In the genomic region with DNA sequence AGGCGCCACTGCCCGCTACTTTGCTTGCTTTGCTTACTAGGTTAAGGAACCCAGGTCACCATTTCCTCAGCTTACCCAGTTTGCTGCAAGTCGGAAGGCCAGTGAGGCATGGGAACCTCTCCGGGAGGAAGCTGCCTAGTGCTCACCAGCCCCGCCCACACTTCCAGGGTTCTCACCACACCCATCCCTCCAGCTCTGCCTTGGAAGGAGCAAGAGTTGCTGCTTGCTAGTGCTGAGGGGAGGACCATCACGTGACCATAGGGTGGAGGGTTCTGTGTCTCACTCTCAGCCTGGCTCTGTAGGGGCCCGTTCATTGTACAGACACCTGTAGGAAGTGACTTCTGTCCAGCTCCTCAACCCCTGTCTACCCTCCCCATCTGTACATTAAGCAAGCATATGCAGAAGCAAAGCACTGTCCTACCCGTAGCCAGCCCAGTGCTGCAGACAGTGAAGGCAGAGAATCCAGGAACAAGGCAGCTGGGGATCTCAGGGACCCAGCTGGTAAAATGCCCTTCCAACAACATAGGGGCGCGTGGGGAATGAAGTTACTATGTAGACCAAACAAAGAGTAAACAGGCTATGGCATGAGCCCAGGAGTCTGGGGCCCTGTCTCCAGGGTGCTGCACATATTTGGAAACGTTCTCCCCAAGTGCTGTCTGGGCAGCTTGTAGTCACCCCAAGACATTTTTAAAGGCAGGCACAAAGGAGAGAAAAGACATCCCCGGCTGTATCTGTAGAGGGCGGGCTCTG, we compare ENCODE assay signal across 11 mouse cellular contexts. TPM values are rescaled to one million over a fixed set of nuclear protein-coding genes. Genes with fewer than 3 reads are reported as not detected.
DNase-seq lines count a peak whose midpoint lies in the region; ATAC-seq lines count a peak whose summit lies in the region.
"Had no signal": no experiment of that assay in that cellular context is flagged by ENCODE, and none has a peak within 500 bp of the region (broad histone marks: within the 10 kb centered on the region; RNA-seq: fewer than 3 reads in every experiment).

No protein-coding gene starts in this region.

- no peaks in the 10 kb centered on the region for H3K36me3 ChIP-seq in forebrain, embryonic 16.5 days (ENCODE audit: control insufficient read depth, insufficient read depth)
- H3K36me3 ChIP-seq in forebrain, embryonic 12.5 days (replicated peaks): peaks cover 2% of the 10 kb centered on the region; the same call in 1 of the 2 replicates
- peaks cover 8% of the 10 kb centered on the region for H3K36me3 ChIP-seq in midbrain, embryonic 13.5 days
- H3K36me3 ChIP-seq in midbrain, embryonic 16.5 days (ENCODE audit: control insufficient read depth, insufficient read depth, low read length): no peaks in the 10 kb centered on the region
- H3K36me3 ChIP-seq in stomach, embryonic 15.5 days: no peaks in the 10 kb centered on the region
- H3K36me3 ChIP-seq in kidney, embryonic 14.5 days (ENCODE audit: control insufficient read depth, insufficient read depth, low read length): no peaks in the 10 kb centered on the region; the same call in 1 of the 2 replicates

- no peaks in the 10 kb centered on the region for H3K9me3 ChIP-seq in forebrain, embryonic 16.5 days (ENCODE audit: control insufficient read depth, low read length)
- no peaks in the 10 kb centered on the region for H3K9me3 ChIP-seq in forebrain, embryonic 12.5 days
- H3K9me3 ChIP-seq in midbrain, embryonic 13.5 days: no peaks in the 10 kb centered on the region
- H3K9me3 ChIP-seq in midbrain, embryonic 16.5 days (replicated peaks; ENCODE audit: control insufficient read depth, low read length, poor library complexity, severe bottlenecking): no peaks in the 10 kb centered on the region
- H3K9me3 ChIP-seq in stomach, embryonic 15.5 days: no peaks in the 10 kb centered on the region
- no peaks in the 10 kb centered on the region for H3K9me3 ChIP-seq in kidney, embryonic 14.5 days (ENCODE audit: control insufficient read depth, low read length)

- 78% methylated on average over 13 of the region's 13 CpGs for WGBS in forebrain, embryonic 16.5 days
- WGBS in forebrain, embryonic 12.5 days: 82% methylated on average over 13 of the region's 13 CpGs
- WGBS in midbrain, embryonic 13.5 days: 83% methylated on average over 13 of the region's 13 CpGs
- WGBS in midbrain, embryonic 16.5 days: 87% methylated on average over 13 of the region's 13 CpGs
- WGBS in large intestine, adult 2 months: 40% methylated on average over 13 of the region's 13 CpGs
- WGBS in stomach, embryonic 15.5 days: 67% methylated on average over 13 of the region's 13 CpGs
- 78% methylated on average over 13 of the region's 13 CpGs for WGBS in kidney, embryonic 14.5 days

- H3K4me3 ChIP-seq in forebrain, embryonic 16.5 days (replicated peaks; ENCODE audit: low read length): no peak overlapping the region
- no peak overlapping the region for H3K4me3 ChIP-seq in forebrain, embryonic 12.5 days (replicated peaks)
- no peak overlapping the region for H3K4me3 ChIP-seq in midbrain, embryonic 13.5 days (replicated peaks)
- H3K4me3 ChIP-seq in midbrain, embryonic 16.5 days (ENCODE audit: low read depth, low read length): no peak overlapping the region
- H3K4me3 ChIP-seq in stomach, embryonic 15.5 days (replicated peaks): no peak overlapping the region
- H3K4me3 ChIP-seq in kidney, embryonic 14.5 days (ENCODE audit: low read length): no peak overlapping the region

- ATAC-seq in forebrain, embryonic 16.5 days: 0 out of 2 replicates have a peak, but pooled peaks have one; percentile 18
- ATAC-seq in forebrain, embryonic 12.5 days (ENCODE audit: low FRiP score): no peak
- 0 out of 2 replicates have a peak, but pooled peaks have one; percentile 18 for ATAC-seq in midbrain, embryonic 13.5 days
- no peak for ATAC-seq in midbrain, embryonic 16.5 days
- peak; percentile 36; the same call in 1 of the 2 replicates for ATAC-seq in stomach, embryonic 15.5 days (ENCODE audit: insufficient read depth, low FRiP score, low read depth)
- no peak for ATAC-seq in kidney, embryonic 14.5 days (ENCODE audit: low FRiP score, low TSS enrichment)

- peaks cover 4% of the 10 kb centered on the region for H3K4me1 ChIP-seq in forebrain, embryonic 16.5 days (replicated peaks; ENCODE audit: control insufficient read depth, insufficient read depth, low read length)
- H3K4me1 ChIP-seq in forebrain, embryonic 12.5 days: no peaks in the 10 kb centered on the region; the same call in 1 of the 2 replicates
- no peaks in the 10 kb centered on the region for H3K4me1 ChIP-seq in midbrain, embryonic 13.5 days (replicated peaks)
- 0 out of 2 replicates have a peak, but pooled peaks cover 2% of the 10 kb centered on the region for H3K4me1 ChIP-seq in midbrain, embryonic 16.5 days (ENCODE audit: control insufficient read depth, insufficient read depth, low read length)
- H3K4me1 ChIP-seq in stomach, embryonic 15.5 days: no peaks in the 10 kb centered on the region
- H3K4me1 ChIP-seq in kidney, embryonic 14.5 days (ENCODE audit: control insufficient read depth, insufficient read depth, low read length): 0 out of 2 replicates have a peak, but pooled peaks cover 9% of the 10 kb centered on the region

- DNase-seq in large intestine, adult 2 months (ENCODE audit: low read depth, low spot score): peak; percentile 24
- DNase-seq in testis, postnatal 14 days (ENCODE audit: low spot score): no peak
- DNase-seq: cerebellum, adult 11 months; layer of hippocampus, adult 9-11 months; lung, embryonic 14.5 days had no signal

- H3K27me3 ChIP-seq in forebrain, embryonic 16.5 days (replicated peaks; ENCODE audit: control insufficient read depth, insufficient read depth, low read length): no peaks in the 10 kb centered on the region
- no peaks in the 10 kb centered on the region for H3K27me3 ChIP-seq in forebrain, embryonic 12.5 days
- no peaks in the 10 kb centered on the region for H3K27me3 ChIP-seq in midbrain, embryonic 13.5 days
- no peaks in the 10 kb centered on the region for H3K27me3 ChIP-seq in midbrain, embryonic 16.5 days (ENCODE audit: control insufficient read depth, insufficient read depth, low read depth, low read length)
- H3K27me3 ChIP-seq in stomach, embryonic 15.5 days (replicated peaks): no peaks in the 10 kb centered on the region
- no peaks in the 10 kb centered on the region for H3K27me3 ChIP-seq in kidney, embryonic 14.5 days (ENCODE audit: control insufficient read depth, insufficient read depth, low read length)

- H3K9ac ChIP-seq in forebrain, embryonic 16.5 days (replicated peaks; ENCODE audit: low read depth, low read length): no peak overlapping the region
- H3K9ac ChIP-seq in forebrain, embryonic 12.5 days: no peak overlapping the region
- no peak overlapping the region for H3K9ac ChIP-seq in midbrain, embryonic 13.5 days (replicated peaks)
- no peak overlapping the region for H3K9ac ChIP-seq in midbrain, embryonic 16.5 days (ENCODE audit: low read depth, low read length)
- H3K9ac ChIP-seq in stomach, embryonic 15.5 days: no peak overlapping the region
- H3K9ac ChIP-seq in kidney, embryonic 14.5 days (ENCODE audit: low read depth, low read length): no peak overlapping the region
- H3K9ac ChIP-seq: lung, embryonic 14.5 days had no signal

- H3K4me2 ChIP-seq in forebrain, embryonic 16.5 days (ENCODE audit: low read length): no peak overlapping the region
- no peak overlapping the region for H3K4me2 ChIP-seq in forebrain, embryonic 12.5 days
- H3K4me2 ChIP-seq in midbrain, embryonic 13.5 days (replicated peaks): no peak overlapping the region
- no peak overlapping the region for H3K4me2 ChIP-seq in midbrain, embryonic 16.5 days (ENCODE audit: low read length)
- no peak overlapping the region for H3K4me2 ChIP-seq in stomach, embryonic 15.5 days
- no peak overlapping the region for H3K4me2 ChIP-seq in kidney, embryonic 14.5 days (replicated peaks; ENCODE audit: low read depth, low read length)
- H3K4me2 ChIP-seq: lung, embryonic 14.5 days had no signal

- H3K27ac ChIP-seq in forebrain, embryonic 16.5 days (ENCODE audit: low read length): no peak overlapping the region
- no peak overlapping the region for H3K27ac ChIP-seq in forebrain, embryonic 12.5 days
- no peak overlapping the region for H3K27ac ChIP-seq in midbrain, embryonic 13.5 days
- H3K27ac ChIP-seq in midbrain, embryonic 16.5 days (ENCODE audit: low read length): no peak overlapping the region
- H3K27ac ChIP-seq in stomach, embryonic 15.5 days: no peak overlapping the region
- no peak overlapping the region for H3K27ac ChIP-seq in kidney, embryonic 14.5 days (ENCODE audit: low read depth, low read length)

RNA-seq across cellular contexts. Expression of gene Agpat3, which starts 40.2 kb away (rescaled TPM):
- polyA plus RNA-seq in forebrain, embryonic 16.5 days (2015; fragmentation: Nextera tagmentation; extraction: Ambion mirVana): 71.2 and 78.2 TPM in 2 replicates
- polyA plus RNA-seq in forebrain, embryonic 12.5 days (2016; fragmentation: Nextera tagmentation; extraction: Ambion mirVana): 52.5 and 58.0 TPM in 2 replicates
- 39.3 and 50.9 TPM in 2 replicates for polyA plus RNA-seq in midbrain, embryonic 13.5 days (2015; fragmentation: Nextera tagmentation; extraction: Ambion mirVana)
- 61.4 and 66.3 TPM in 2 replicates for polyA plus RNA-seq in midbrain, embryonic 16.5 days (2015; fragmentation: Nextera tagmentation; extraction: Ambion mirVana)
- polyA plus RNA-seq in large intestine, adult 2 months (2012; rRNA removed): 51.9 and 113 TPM in 2 replicates
- polyA plus RNA-seq in stomach, embryonic 15.5 days (2015; fragmentation: Nextera tagmentation; extraction: Ambion mirVana): 60.7 and 68.0 TPM in 2 replicates
- 66.4 and 84.7 TPM in 2 replicates for polyA plus RNA-seq in kidney, embryonic 14.5 days (2014; fragmentation: Nextera tagmentation; extraction: Ambion mirVana)

Comparison
In these comparisons a context has a peak if more than half of its experiments do, and no peak if none do; other contexts are left out.
1. ATAC-seq: peak in forebrain, embryonic 16.5 days (single experiment), midbrain, embryonic 13.5 days (single experiment) and stomach, embryonic 15.5 days (single experiment); none in forebrain, embryonic 12.5 days (single experiment), midbrain, embryonic 16.5 days (single experiment) and kidney, embryonic 14.5 days (single experiment).